Mouse (Mus musculus): ENCODE results near the gene Tmem246. TPM values are rescaled to one million over a fixed set of nuclear protein-coding genes. Genes with fewer than 3 reads are reported as not detected.

Gene Tmem246
- polyA plus RNA-seq (2014; fragmentation: Nextera tagmentation; extraction: Ambion mirVana), result 16.1 and 17.6 TPM in 2 replicates

GRCm38 (mm10) chr4:49597183-49598100 is at the start of gene Tmem246:
TSS of gene Tmem246 (minus strand) at chr4:49597876.
- H3K9ac ChIP-seq (replicated peaks; ENCODE audit: low read length), result peak within 1 kb of the TSS; percentile 79
- no peaks in the 10 kb centered on the region for H3K4me1 ChIP-seq (ENCODE audit: control insufficient read depth, insufficient read depth, low read length)
- DNase-seq (ENCODE audit: low spot score) (peak; percentile 76), ATAC-seq (replicated peaks; ENCODE audit: insufficient number of reproducible peaks, low FRiP score, low TSS enrichment, low read depth) (peak; percentile 93)
- no peaks in the 10 kb centered on the region for H3K36me3 ChIP-seq (replicated peaks; ENCODE audit: control insufficient read depth, insufficient read depth, low read depth, low read length)
- under 1% methylated on average over 53 of the region's 77 CpGs for WGBS
- H3K4me3 ChIP-seq (ENCODE audit: low read depth, low read length), result peak within 1 kb of the TSS; percentile 74
- H3K4me2 ChIP-seq (ENCODE audit: low read depth, low read length), result peak within 1 kb of the TSS; percentile 88
- H3K9me3 ChIP-seq (replicated peaks; ENCODE audit: control insufficient read depth, low read length), result no peaks in the 10 kb centered on the region
- H3K27me3 ChIP-seq (ENCODE audit: control insufficient read depth, insufficient read depth, low read length), result peaks cover 2% of the 10 kb centered on the region; the same call in 1 of the 2 replicates
- H3K27ac ChIP-seq (replicated peaks; ENCODE audit: low read depth, low read length), result peak within 1 kb of the TSS; percentile 41; the same call in 1 of the 2 replicates

- no peaks in the 10 kb centered on the region for H3K9me3 ChIP-seq (replicated peaks; ENCODE audit: control insufficient read depth, low read length)
- H3K9ac ChIP-seq (replicated peaks; ENCODE audit: low read length), result no peak overlapping the region
- no peak overlapping the region for H3K27ac ChIP-seq (replicated peaks; ENCODE audit: low read depth, low read length)
- 67% methylated on average over 2 of the region's 2 CpGs for WGBS
- no peak overlapping the region for H3K4me2 ChIP-seq (ENCODE audit: low read depth, low read length)
- no peaks in the 10 kb centered on the region for H3K27me3 ChIP-seq (ENCODE audit: control insufficient read depth, insufficient read depth, low read length)
- ATAC-seq (replicated peaks; ENCODE audit: insufficient number of reproducible peaks, low FRiP score, low TSS enrichment, low read depth) (no peak), DNase-seq (ENCODE audit: low spot score) (no peak)
- H3K36me3 ChIP-seq (replicated peaks; ENCODE audit: control insufficient read depth, insufficient read depth, low read depth, low read length), result peaks cover 2% of the 10 kb centered on the region
- no peak overlapping the region for H3K4me3 ChIP-seq (ENCODE audit: low read depth, low read length)
- no peaks in the 10 kb centered on the region for H3K4me1 ChIP-seq (ENCODE audit: control insufficient read depth, insufficient read depth, low read length)
Observed at GRCm38 (mm10) chr4:49639913-49640312, 42.2 kb upstream of the Tmem246 start.

GRCm38 (mm10) chr4:49637821-49638220 is 40.1 kb upstream of the Tmem246 start:
- H3K4me2 ChIP-seq (ENCODE audit: low read depth, low read length), result no peak overlapping the region
- no peak for ATAC-seq (replicated peaks; ENCODE audit: insufficient number of reproducible peaks, low FRiP score, low TSS enrichment, low read depth)
- H3K4me1 ChIP-seq (ENCODE audit: control insufficient read depth, insufficient read depth, low read length), result no peaks in the 10 kb centered on the region
- no peak overlapping the region for H3K9ac ChIP-seq (replicated peaks; ENCODE audit: low read length)
- no peak overlapping the region for H3K4me3 ChIP-seq (ENCODE audit: low read depth, low read length)
- H3K27ac ChIP-seq (replicated peaks; ENCODE audit: low read depth, low read length), result no peak overlapping the region
- 94% methylated on average over 11 of the region's 11 CpGs for WGBS
- peaks cover 2% of the 10 kb centered on the region for H3K36me3 ChIP-seq (replicated peaks; ENCODE audit: control insufficient read depth, insufficient read depth, low read depth, low read length)
- DNase-seq (ENCODE audit: low spot score), result no peak
- H3K9me3 ChIP-seq (replicated peaks; ENCODE audit: control insufficient read depth, low read length), result no peaks in the 10 kb centered on the region
- no peaks in the 10 kb centered on the region for H3K27me3 ChIP-seq (ENCODE audit: control insufficient read depth, insufficient read depth, low read length)

GRCm38 (mm10) chr4:49632139-49632481 is 34.4 kb upstream of the Tmem246 start:
- peak overlapping the region; percentile 66 for H3K4me3 ChIP-seq (ENCODE audit: low read depth, low read length)
- peak overlapping the region; percentile 52; the same call in 1 of the 2 replicates for H3K27ac ChIP-seq (replicated peaks; ENCODE audit: low read depth, low read length)
- no peaks in the 10 kb centered on the region; the same call in 1 of the 2 replicates for H3K36me3 ChIP-seq (replicated peaks; ENCODE audit: control insufficient read depth, insufficient read depth, low read depth, low read length)
- no peaks in the 10 kb centered on the region for H3K27me3 ChIP-seq (ENCODE audit: control insufficient read depth, insufficient read depth, low read length)
- H3K9ac ChIP-seq (replicated peaks; ENCODE audit: low read length), result peak overlapping the region; percentile 74
- under 1% methylated on average over 30 of the region's 30 CpGs for WGBS
- H3K4me1 ChIP-seq (ENCODE audit: control insufficient read depth, insufficient read depth, low read length), result no peaks in the 10 kb centered on the region
- H3K4me2 ChIP-seq (ENCODE audit: low read depth, low read length), result peak overlapping the region; percentile 32
- no peaks in the 10 kb centered on the region for H3K9me3 ChIP-seq (replicated peaks; ENCODE audit: control insufficient read depth, low read length)
- DNase-seq (ENCODE audit: low spot score) (no peak), ATAC-seq (replicated peaks; ENCODE audit: insufficient number of reproducible peaks, low FRiP score, low TSS enrichment, low read depth) (no peak; the same call in 1 of the 2 replicates)

- Histone ChIP-seq H3K4me1 (ENCODE audit: control insufficient read depth, insufficient read depth, low read length) (no peaks in the 10 kb centered on the region), H3K9me3 (replicated peaks; ENCODE audit: control insufficient read depth, low read length) (no peaks in the 10 kb centered on the region), H3K4me3 (ENCODE audit: low read depth, low read length) (peak within 1 kb of the TSS; percentile 66), H3K27me3 (ENCODE audit: control insufficient read depth, insufficient read depth, low read length) (no peaks in the 10 kb centered on the region), H3K36me3 (replicated peaks; ENCODE audit: control insufficient read depth, insufficient read depth, low read depth, low read length) (no peaks in the 10 kb centered on the region), H3K9ac (replicated peaks; ENCODE audit: low read length) (peak within 1 kb of the TSS; percentile 74), H3K27ac (replicated peaks; ENCODE audit: low read depth, low read length) (peak within 1 kb of the TSS; percentile 52; the same call in 1 of the 2 replicates), H3K4me2 (ENCODE audit: low read depth, low read length) (peak within 1 kb of the TSS; percentile 32)
- ATAC-seq (replicated peaks; ENCODE audit: insufficient number of reproducible peaks, low FRiP score, low TSS enrichment, low read depth), result peak; percentile 96
- DNase-seq (ENCODE audit: low spot score), result peak; percentile 96
- WGBS, result 4% methylated on average over 37 of the region's 37 CpGs
Observed at GRCm38 (mm10) chr4:49631319-49632138, 33.9 kb upstream of the Tmem246 start, which contains the start of gene Rnf20. TSS of gene Rnf20 (plus strand) at chr4:49632006.

- H3K4me1 ChIP-seq (ENCODE audit: control insufficient read depth, insufficient read depth, low read length), result no peaks in the 10 kb centered on the region
- WGBS, result 74% methylated on average over 5 of the region's 5 CpGs
- no peak overlapping the region for H3K4me3 ChIP-seq (ENCODE audit: low read depth, low read length)
- ATAC-seq (replicated peaks; ENCODE audit: insufficient number of reproducible peaks, low FRiP score, low TSS enrichment, low read depth) (no peak), DNase-seq (ENCODE audit: low spot score) (no peak)
- H3K36me3 ChIP-seq (replicated peaks; ENCODE audit: control insufficient read depth, insufficient read depth, low read depth, low read length), result no peaks in the 10 kb centered on the region
- no peaks in the 10 kb centered on the region for H3K9me3 ChIP-seq (replicated peaks; ENCODE audit: control insufficient read depth, low read length)
- H3K4me2 ChIP-seq (ENCODE audit: low read depth, low read length), result no peak overlapping the region
- H3K27ac ChIP-seq (replicated peaks; ENCODE audit: low read depth, low read length), result no peak overlapping the region
- no peaks in the 10 kb centered on the region for H3K27me3 ChIP-seq (ENCODE audit: control insufficient read depth, insufficient read depth, low read length)
- H3K9ac ChIP-seq (replicated peaks; ENCODE audit: low read length), result no peak overlapping the region
Observed at GRCm38 (mm10) chr4:49628941-49629340, 31.3 kb upstream of the Tmem246 start.

GRCm38 (mm10) chr4:49626973-49627372 is 29.3 kb upstream of the Tmem246 start:
- H3K4me1 ChIP-seq (ENCODE audit: control insufficient read depth, insufficient read depth, low read length), result no peaks in the 10 kb centered on the region
- no peak for ATAC-seq (replicated peaks; ENCODE audit: insufficient number of reproducible peaks, low FRiP score, low TSS enrichment, low read depth)
- no peak overlapping the region for H3K27ac ChIP-seq (replicated peaks; ENCODE audit: low read depth, low read length)
- H3K4me2 ChIP-seq (ENCODE audit: low read depth, low read length), result no peak overlapping the region
- H3K9me3 ChIP-seq (replicated peaks; ENCODE audit: control insufficient read depth, low read length), result no peaks in the 10 kb centered on the region
- 6% methylated on average over 3 of the region's 3 CpGs for WGBS
- DNase-seq (ENCODE audit: low spot score), result peak; percentile 85
- H3K27me3 ChIP-seq (ENCODE audit: control insufficient read depth, insufficient read depth, low read length), result no peaks in the 10 kb centered on the region
- H3K4me3 ChIP-seq (ENCODE audit: low read depth, low read length), result no peak overlapping the region
- no peaks in the 10 kb centered on the region for H3K36me3 ChIP-seq (replicated peaks; ENCODE audit: control insufficient read depth, insufficient read depth, low read depth, low read length)
- no peak overlapping the region for H3K9ac ChIP-seq (replicated peaks; ENCODE audit: low read length)
